Mouse (Mus musculus): ENCODE data around the gene Sppl3. TPM values are rescaled to one million over a fixed set of nuclear protein-coding genes. Genes with fewer than 3 reads are reported as not detected.

Sppl3 gene
- polyA plus RNA-seq, 1 experiment = 71.4 TPM

DNA sequence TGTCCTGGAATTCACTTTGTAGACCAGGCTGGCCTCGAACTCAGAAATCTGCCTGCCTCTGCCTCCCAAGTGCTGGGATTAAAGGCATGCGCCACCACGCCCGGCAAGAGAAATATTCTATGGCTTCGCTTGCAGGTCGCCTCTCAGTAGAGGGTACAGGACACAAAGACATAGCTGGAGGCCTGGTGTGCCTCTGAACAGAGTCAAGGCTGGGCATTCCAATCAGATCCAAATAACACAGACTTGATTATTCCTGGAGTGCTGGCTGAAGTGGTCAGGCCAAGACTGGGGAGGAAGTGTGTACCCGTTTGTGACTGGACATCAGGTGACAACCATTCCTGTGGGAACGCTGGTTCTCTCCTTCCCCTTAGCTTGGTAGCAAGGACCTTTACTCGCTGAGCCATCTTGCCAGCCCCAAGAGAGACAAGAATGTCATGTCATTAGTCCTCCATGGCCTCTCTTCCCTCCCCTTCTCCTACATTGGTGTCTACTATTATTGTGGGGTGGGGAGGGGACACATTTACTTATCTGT is 131.3 kb downstream of the Sppl3 start:
- 91% methylated on average over 9 of the region's 9 CpGs for WGBS
- DNase-seq (ENCODE audit: low read depth, low spot score) = no peak

DNA sequence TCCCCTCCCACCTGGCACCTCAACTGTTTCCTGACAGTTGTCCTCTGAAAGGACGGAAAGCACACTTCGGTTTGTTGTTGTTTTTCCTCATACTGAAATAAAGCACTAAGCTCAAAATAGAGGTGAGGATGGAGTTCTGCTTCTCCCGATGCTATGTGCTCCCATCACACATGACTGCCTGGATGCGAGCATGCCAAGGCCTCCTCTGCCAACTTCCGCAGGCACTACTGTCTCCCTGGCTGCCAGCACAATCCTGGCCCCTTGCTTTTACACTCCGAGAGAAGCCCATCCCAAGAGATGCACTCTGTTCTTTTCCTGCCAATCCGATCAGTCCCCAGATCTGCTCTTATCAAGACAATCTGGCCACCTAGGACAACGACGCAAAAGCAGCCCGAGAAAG is 132.6 kb downstream of the Sppl3 start:
- no peak for DNase-seq (ENCODE audit: low read depth, low spot score)
- 73% methylated on average over 10 of the region's 10 CpGs for WGBS

DNA sequence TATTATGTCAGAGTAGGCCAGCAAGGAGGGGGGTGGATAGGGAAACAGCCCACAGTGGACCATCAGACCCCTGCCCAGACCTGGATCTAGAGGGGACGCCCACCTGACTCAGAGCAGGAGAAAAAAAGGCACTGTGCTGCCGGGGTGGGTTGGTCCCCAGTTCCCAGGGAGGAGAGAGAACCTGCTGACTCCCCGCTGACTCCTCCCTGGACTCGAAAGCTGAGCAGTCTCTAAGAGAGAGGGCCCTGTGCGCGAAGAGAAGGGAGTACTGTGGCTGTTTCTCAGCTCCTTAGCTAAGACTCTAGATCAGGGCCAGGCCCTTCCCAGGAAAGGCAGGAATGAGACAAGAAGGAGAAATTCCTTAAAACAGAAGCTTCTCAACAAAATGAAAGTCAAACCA is 133.5 kb downstream of the Sppl3 start:
- 80% methylated on average over 6 of the region's 6 CpGs for WGBS
- no peak for DNase-seq (ENCODE audit: low read depth, low spot score)

DNA sequence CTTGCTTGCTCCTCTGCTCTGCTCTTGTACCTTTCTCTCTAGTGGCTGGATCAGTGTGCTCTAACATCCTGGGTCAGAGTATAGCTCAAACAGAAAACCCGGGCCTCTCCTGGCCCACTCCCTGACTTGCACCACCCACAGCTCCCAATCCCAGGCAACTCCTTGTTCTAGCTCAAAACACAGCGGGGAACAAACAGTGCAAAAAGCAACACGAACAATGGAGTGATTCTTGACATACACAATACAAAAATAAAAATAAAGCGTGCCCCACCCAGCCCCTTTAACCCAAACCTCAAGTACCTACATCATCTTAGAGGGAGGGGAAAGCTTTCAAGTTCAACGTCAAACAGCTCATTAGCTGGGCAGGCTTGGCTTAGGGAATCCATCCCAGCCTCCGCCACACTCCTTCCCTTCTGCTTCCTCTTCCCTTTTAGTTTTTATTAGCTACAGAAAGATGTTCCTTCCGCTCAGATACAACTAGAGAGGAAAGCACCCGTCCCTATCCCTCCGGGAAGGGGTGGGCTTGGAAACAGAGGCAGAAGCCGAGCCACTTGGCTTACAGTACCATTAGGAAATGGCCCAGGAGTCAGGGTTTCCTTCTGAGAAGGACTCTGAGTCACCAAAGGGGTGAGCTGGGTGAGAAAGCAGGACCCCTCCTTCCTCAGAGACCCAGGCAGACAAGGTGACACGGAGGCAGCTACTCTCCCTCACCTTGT is 134.5 kb downstream of the Sppl3 start:
- WGBS = 72% methylated on average over 11 of the region's 11 CpGs

DNA sequence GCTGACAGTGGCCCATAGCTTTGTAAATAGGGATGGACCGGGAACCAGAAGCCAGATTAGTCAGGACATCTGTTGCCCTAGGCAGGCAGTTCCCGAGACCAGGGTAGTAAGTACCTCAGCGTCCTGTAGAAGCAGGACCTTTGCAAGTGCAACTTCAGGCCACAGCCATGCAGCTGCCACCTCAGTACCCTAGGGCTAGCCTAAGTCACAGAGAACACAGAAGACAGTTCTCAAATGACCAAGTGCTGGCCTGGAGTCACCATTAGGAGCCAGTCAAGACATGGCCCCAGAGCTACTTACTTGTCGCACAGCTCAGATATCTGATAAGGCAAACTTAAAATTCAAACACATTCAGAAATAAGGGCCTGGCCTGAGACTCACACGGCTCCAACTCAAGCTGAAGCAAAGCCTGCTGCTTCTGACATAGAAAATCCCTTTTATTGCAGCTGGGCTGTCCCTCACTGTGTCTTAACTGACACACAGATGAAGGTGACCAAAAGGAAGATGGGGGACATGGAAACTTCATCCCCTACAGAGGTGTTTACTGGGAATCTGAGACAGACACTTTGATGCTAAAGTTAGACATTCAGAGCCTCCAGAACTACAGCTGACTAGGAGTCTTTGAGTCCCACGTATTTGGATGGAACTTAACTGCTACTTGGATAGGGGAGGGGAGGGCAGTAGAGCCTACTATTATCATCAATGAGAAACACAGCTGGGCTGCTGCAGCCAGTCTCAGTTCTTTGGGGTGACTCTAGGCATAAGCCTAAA is 135.2 kb downstream of the Sppl3 start:
- no peak for DNase-seq (ENCODE audit: low read depth, low spot score)
- WGBS = 78% methylated on average over 6 of the region's 6 CpGs

More for the DNA sequence above, 134.5 kb downstream of the Sppl3 start:
- DNase-seq (ENCODE audit: low read depth, low spot score) = no peak

DNA sequence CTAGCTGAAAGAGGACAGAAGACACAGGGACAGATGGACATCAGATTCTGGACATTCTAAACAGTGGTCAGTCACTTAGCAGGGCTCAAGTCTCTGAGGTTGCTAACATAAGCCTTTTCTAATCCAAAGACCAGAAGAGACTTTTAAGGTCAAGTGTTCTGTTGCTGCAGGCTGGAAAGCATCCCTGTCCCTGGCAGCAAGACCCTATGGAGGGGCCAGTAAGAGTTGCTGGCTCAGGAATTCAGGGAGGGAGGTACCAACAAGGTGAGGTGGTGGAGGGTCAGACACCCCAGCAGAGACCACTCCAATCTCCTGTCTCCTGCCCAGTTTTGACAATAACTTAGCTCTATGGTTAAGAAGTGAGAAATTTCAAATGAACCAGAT is 135.8 kb downstream of the Sppl3 start:
- no peak for DNase-seq (ENCODE audit: low read depth, low spot score)

DNA sequence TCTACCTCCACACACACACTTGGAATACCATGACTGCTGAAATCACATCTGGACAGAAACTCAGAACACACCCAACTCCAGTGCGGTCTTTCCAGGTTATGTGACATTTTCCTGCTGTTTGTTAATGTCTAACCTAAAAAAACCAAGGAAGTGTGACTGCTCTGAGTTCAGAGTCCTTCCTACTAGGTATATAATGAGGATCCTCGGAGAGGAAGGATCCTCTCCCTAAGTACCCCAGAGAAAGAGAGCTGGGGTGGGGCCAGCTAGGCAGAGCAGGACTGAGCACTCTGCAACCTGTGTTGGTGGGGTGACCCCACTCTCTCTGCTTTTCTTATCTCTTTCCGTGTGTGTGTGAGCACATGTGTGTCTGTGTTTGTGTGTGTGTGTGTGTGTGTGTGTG is 136.5 kb downstream of the Sppl3 start:
- no peak for DNase-seq (ENCODE audit: low read depth, low spot score)
- 31% methylated on average over 3 of the region's 3 CpGs for WGBS

DNA sequence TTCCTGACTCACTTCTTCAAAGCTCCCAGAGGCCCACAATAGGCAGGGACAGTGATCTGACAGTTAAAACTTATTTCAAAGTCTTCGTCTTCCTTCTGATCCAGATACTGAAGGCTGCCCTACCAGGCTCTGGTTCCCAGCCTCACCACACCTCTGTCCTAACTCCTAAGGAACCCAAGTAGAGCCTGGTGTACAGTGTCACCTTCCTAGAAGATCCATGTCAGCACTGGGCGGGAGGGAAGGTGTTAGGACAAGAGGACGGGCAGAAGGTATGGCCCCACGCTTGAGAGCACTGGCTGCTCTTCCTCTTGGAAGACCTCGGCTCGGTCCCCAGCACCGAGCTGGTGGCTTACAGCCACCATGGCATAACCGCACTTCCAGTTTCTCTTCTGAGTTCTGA is 137.4 kb downstream of the Sppl3 start:
- WGBS = 87% methylated on average over 8 of the region's 8 CpGs
- DNase-seq (ENCODE audit: low read depth, low spot score) = no peak

Other genes starting within 250 kb of the Sppl3 start
- gene Ankrd13a, start 236.5 kb upstream of the Sppl3 start, polyA plus RNA-seq (2012; rRNA removed) = 98.4 and 131 TPM in 2 replicates
- 23.1 and 29.7 TPM in 2 replicates for gene Git2, start 235.6 kb upstream of the Sppl3 start, polyA plus RNA-seq (2012; rRNA removed)
- 14.6 and 17.6 TPM in 2 replicates for gene 1500011B03Rik, start 187.7 kb upstream of the Sppl3 start, polyA plus RNA-seq (2012; rRNA removed)
- gene 4930519G04Rik, start 157.5 kb upstream of the Sppl3 start, polyA plus RNA-seq (2012; rRNA removed) = not detected in 2 replicates
- not detected in 2 replicates for gene Gm9936, start 152.5 kb upstream of the Sppl3 start, polyA plus RNA-seq (2012; rRNA removed)
- 20.7 and 47.4 TPM in 2 replicates for gene Oasl2, start 114.2 kb upstream of the Sppl3 start, polyA plus RNA-seq (2012; rRNA removed)
- gene Oasl1, start 87.9 kb upstream of the Sppl3 start, polyA plus RNA-seq (2012; rRNA removed) = 59.3 and 95.6 TPM in 2 replicates
- 13.7 and 19.4 TPM in 2 replicates for gene 2210016L21Rik, start 69.0 kb upstream of the Sppl3 start, polyA plus RNA-seq (2012; rRNA removed)
- gene Hnf1a, start 40.0 kb upstream of the Sppl3 start, polyA plus RNA-seq (2012; rRNA removed) = 12.3 and 13.6 TPM in 2 replicates
- 0.23 and 0.32 TPM in 2 replicates for gene Gm10401, start 87.2 kb downstream of the Sppl3 start, polyA plus RNA-seq (2012; rRNA removed)
- 114 and 119 TPM in 2 replicates for gene Acads, start 108.2 kb downstream of the Sppl3 start, polyA plus RNA-seq (2012; rRNA removed)
- gene Unc119b, start 123.8 kb downstream of the Sppl3 start, polyA plus RNA-seq (2012; rRNA removed) = 33.6 and 35.6 TPM in 2 replicates
- gene Mlec, start 147.0 kb downstream of the Sppl3 start, polyA plus RNA-seq (2012; rRNA removed) = 131 and 153 TPM in 2 replicates
- gene Cabp1, start 183.2 kb downstream of the Sppl3 start, polyA plus RNA-seq (2012; rRNA removed) = 1.1 and 1.4 TPM in 2 replicates
- gene Pop5, start 224.7 kb downstream of the Sppl3 start, polyA plus RNA-seq (2012; rRNA removed) = 68.2 and 68.5 TPM in 2 replicates

Data from large intestine, adult 2 months (tissue).